Mouse (Mus musculus) bone marrow, adult 2 months (tissue): ENCODE data around the gene Fgfr2.

Experiments
- CTCF ChIP-seq: fragments of 200-500 bp; IDR thresholded peaks from 2 replicates; pipeline ENCODE4 v1.5.1; 2011; ENCODE audit warnings: low read length, control low read depth; ENCODE audit not compliant: control insufficient read depth, insufficient read depth
- POLR2A ChIP-seq: fragments of 200-500 bp; IDR thresholded peaks from 2 replicates; pipeline ENCODE4 v1.6.1; 2011; ENCODE audit warnings: low read depth, mild to moderate bottlenecking, control low read depth, low read length, borderline replicate concordance; ENCODE audit not compliant: control insufficient read depth

DNA sequence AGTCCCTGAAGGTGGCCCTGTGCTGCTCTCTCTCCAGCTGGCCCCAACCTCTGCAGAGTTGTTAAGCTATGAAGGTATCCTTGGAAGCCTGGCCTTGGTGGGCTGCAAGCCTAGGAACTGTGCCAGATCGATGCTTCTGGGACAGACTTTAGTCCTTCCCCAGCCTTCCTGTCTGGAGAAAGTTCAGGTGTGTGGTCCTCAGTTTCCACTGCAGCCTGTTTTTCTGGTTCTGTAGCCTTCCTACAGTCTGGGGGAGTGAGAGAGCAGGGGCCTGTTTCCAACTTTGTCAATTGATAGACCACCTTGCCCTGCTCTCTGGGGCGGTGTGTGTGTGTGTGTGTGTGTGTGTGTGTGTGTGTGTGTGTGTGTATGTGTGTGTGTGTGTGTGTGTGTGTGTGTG lies 2431.2 kb downstream of the Fgfr2 start:
- no peak for TF ChIP-seq POLR2A
- TF ChIP-seq CTCF = no peak
